Mouse (Mus musculus): ENCODE results near the gene Adgrd1. TPM values are rescaled to one million over a fixed set of nuclear protein-coding genes. Genes with fewer than 3 reads are reported as not detected.

The Adgrd1 gene
- polyA plus RNA-seq, 1 experiment from 2014 or later = 1.7 TPM

- WGBS = 75% methylated on average over 5 of the region's 5 CpGs
- ATAC-seq (ENCODE audit: low FRiP score, low TSS enrichment) = no peak
These were observed 84.9 kb downstream of the Adgrd1 start for GRCm38 (mm10) chr5:129181450-129181849.

GRCm38 (mm10) chr5:129182554-129182953, 86.0 kb downstream of the Adgrd1 start:
- Histone ChIP-seq H3K4me2 (replicated peaks; ENCODE audit: low read depth, low read length) (no peak overlapping the region), H3K27ac (ENCODE audit: low read length) (no peak overlapping the region), H3K36me3 (ENCODE audit: insufficient read depth, low read length) (no peaks in the 10 kb centered on the region), H3K4me1 (ENCODE audit: insufficient read depth, low read length) (peaks cover 24% of the 10 kb centered on the region), H3K9ac (replicated peaks; ENCODE audit: low read length) (no peak overlapping the region), H3K9me3 (ENCODE audit: low read length) (no peaks in the 10 kb centered on the region), H3K4me3 (ENCODE audit: low read length) (no peak overlapping the region), H3K27me3 (ENCODE audit: insufficient read depth, low read length) (peaks cover 13% of the 10 kb centered on the region; the same call in 1 of the 2 replicates)
- ATAC-seq (ENCODE audit: low FRiP score, low TSS enrichment) = no peak
- 49% methylated on average over 8 of the region's 8 CpGs for WGBS

More at GRCm38 (mm10) chr5:129181450-129181849, 84.9 kb downstream of the Adgrd1 start:
- Histone ChIP-seq H3K36me3 (ENCODE audit: insufficient read depth, low read length) (no peaks in the 10 kb centered on the region), H3K4me2 (replicated peaks; ENCODE audit: low read depth, low read length) (no peak overlapping the region), H3K27ac (ENCODE audit: low read length) (no peak overlapping the region), H3K9me3 (ENCODE audit: low read length) (no peaks in the 10 kb centered on the region), H3K27me3 (ENCODE audit: insufficient read depth, low read length) (peaks cover 17% of the 10 kb centered on the region; the same call in 1 of the 2 replicates), H3K4me1 (ENCODE audit: insufficient read depth, low read length) (peaks cover 21% of the 10 kb centered on the region), H3K4me3 (ENCODE audit: low read length) (no peak overlapping the region), H3K9ac (replicated peaks; ENCODE audit: low read length) (no peak overlapping the region)

GRCm38 (mm10) chr5:129186260-129186659, 89.7 kb downstream of the Adgrd1 start:
- Histone ChIP-seq H3K27ac (ENCODE audit: low read length) (peak overlapping the region; percentile 72), H3K4me3 (ENCODE audit: low read length) (no peak overlapping the region), H3K36me3 (ENCODE audit: insufficient read depth, low read length) (no peaks in the 10 kb centered on the region), H3K9ac (replicated peaks; ENCODE audit: low read length) (no peak overlapping the region), H3K9me3 (ENCODE audit: low read length) (no peaks in the 10 kb centered on the region), H3K4me1 (ENCODE audit: insufficient read depth, low read length) (peaks cover 24% of the 10 kb centered on the region), H3K27me3 (ENCODE audit: insufficient read depth, low read length) (peaks cover 10% of the 10 kb centered on the region; the same call in 1 of the 2 replicates), H3K4me2 (replicated peaks; ENCODE audit: low read depth, low read length) (no peak overlapping the region)
- ATAC-seq (ENCODE audit: low FRiP score, low TSS enrichment) = no peak
- 21% methylated on average over 2 of the region's 2 CpGs for WGBS

- Histone ChIP-seq H3K27ac (ENCODE audit: low read length) (peak overlapping the region; percentile 75), H3K4me3 (ENCODE audit: low read length) (no peak overlapping the region), H3K4me2 (replicated peaks; ENCODE audit: low read depth, low read length) (no peak overlapping the region), H3K9me3 (ENCODE audit: low read length) (no peaks in the 10 kb centered on the region), H3K36me3 (ENCODE audit: insufficient read depth, low read length) (no peaks in the 10 kb centered on the region), H3K4me1 (ENCODE audit: insufficient read depth, low read length) (peaks cover 24% of the 10 kb centered on the region), H3K27me3 (ENCODE audit: insufficient read depth, low read length) (0 out of 2 replicates have a peak, but pooled peaks cover 6% of the 10 kb centered on the region), H3K9ac (replicated peaks; ENCODE audit: low read length) (no peak overlapping the region)
- WGBS = 57% methylated on average over 7 of the region's 7 CpGs
- no peak for ATAC-seq (ENCODE audit: low FRiP score, low TSS enrichment)
These were observed 90.4 kb downstream of the Adgrd1 start for GRCm38 (mm10) chr5:129186926-129187325.

GRCm38 (mm10) chr5:129189071-129189470, 92.5 kb downstream of the Adgrd1 start:
- H3K4me3 ChIP-seq (ENCODE audit: low read length) = no peak overlapping the region
- no peak overlapping the region for H3K9ac ChIP-seq (replicated peaks; ENCODE audit: low read length)
- no peaks in the 10 kb centered on the region for H3K9me3 ChIP-seq (ENCODE audit: low read length)
- H3K27ac ChIP-seq (ENCODE audit: low read length) = no peak overlapping the region
- 0 out of 2 replicates have a peak, but pooled peaks cover 6% of the 10 kb centered on the region for H3K27me3 ChIP-seq (ENCODE audit: insufficient read depth, low read length)
- no peak for ATAC-seq (ENCODE audit: low FRiP score, low TSS enrichment)
- H3K4me2 ChIP-seq (replicated peaks; ENCODE audit: low read depth, low read length) = no peak overlapping the region
- no peaks in the 10 kb centered on the region for H3K36me3 ChIP-seq (ENCODE audit: insufficient read depth, low read length)
- 71% methylated on average over 6 of the region's 6 CpGs for WGBS
- H3K4me1 ChIP-seq (ENCODE audit: insufficient read depth, low read length) = peaks cover 9% of the 10 kb centered on the region; the same call in 1 of the 2 replicates

GRCm38 (mm10) chr5:129190077-129190476, 93.5 kb downstream of the Adgrd1 start:
- ATAC-seq (ENCODE audit: low FRiP score, low TSS enrichment) = no peak
- 63% methylated on average over 7 of the region's 7 CpGs for WGBS
- H3K36me3 ChIP-seq (ENCODE audit: insufficient read depth, low read length) = no peaks in the 10 kb centered on the region
- no peak overlapping the region for H3K4me3 ChIP-seq (ENCODE audit: low read length)
- H3K9me3 ChIP-seq (ENCODE audit: low read length) = no peaks in the 10 kb centered on the region
- 0 out of 2 replicates have a peak, but pooled peaks cover under 1% of the 10 kb centered on the region for H3K27me3 ChIP-seq (ENCODE audit: insufficient read depth, low read length)
- no peak overlapping the region for H3K4me2 ChIP-seq (replicated peaks; ENCODE audit: low read depth, low read length)
- no peak overlapping the region for H3K27ac ChIP-seq (ENCODE audit: low read length)
- H3K4me1 ChIP-seq (ENCODE audit: insufficient read depth, low read length) = peaks cover 3% of the 10 kb centered on the region; the same call in 1 of the 2 replicates
- H3K9ac ChIP-seq (replicated peaks; ENCODE audit: low read length) = no peak overlapping the region

GRCm38 (mm10) chr5:129196501-129196900, 100.0 kb downstream of the Adgrd1 start:
- Histone ChIP-seq H3K4me3 (ENCODE audit: low read length) (no peak overlapping the region), H3K9me3 (ENCODE audit: low read length) (no peaks in the 10 kb centered on the region), H3K4me2 (replicated peaks; ENCODE audit: low read depth, low read length) (no peak overlapping the region), H3K27me3 (ENCODE audit: insufficient read depth, low read length) (no peaks in the 10 kb centered on the region), H3K9ac (replicated peaks; ENCODE audit: low read length) (no peak overlapping the region), H3K27ac (ENCODE audit: low read length) (no peak overlapping the region), H3K36me3 (ENCODE audit: insufficient read depth, low read length) (no peaks in the 10 kb centered on the region), H3K4me1 (ENCODE audit: insufficient read depth, low read length) (no peaks in the 10 kb centered on the region)
- ATAC-seq (ENCODE audit: low FRiP score, low TSS enrichment) = no peak
- WGBS = 56% methylated on average over 9 of the region's 9 CpGs

- H3K4me3 ChIP-seq (ENCODE audit: low read length) = no peak overlapping the region
- no peaks in the 10 kb centered on the region for H3K4me1 ChIP-seq (ENCODE audit: insufficient read depth, low read length)
- no peak overlapping the region for H3K27ac ChIP-seq (ENCODE audit: low read length)
- no peak overlapping the region for H3K4me2 ChIP-seq (replicated peaks; ENCODE audit: low read depth, low read length)
- no peaks in the 10 kb centered on the region for H3K36me3 ChIP-seq (ENCODE audit: insufficient read depth, low read length)
- ATAC-seq (ENCODE audit: low FRiP score, low TSS enrichment) = no peak
- no peaks in the 10 kb centered on the region for H3K9me3 ChIP-seq (ENCODE audit: low read length)
- H3K27me3 ChIP-seq (ENCODE audit: insufficient read depth, low read length) = no peaks in the 10 kb centered on the region
- 68% methylated on average over 9 of the region's 9 CpGs for WGBS
- H3K9ac ChIP-seq (replicated peaks; ENCODE audit: low read length) = no peak overlapping the region
These were observed 100.5 kb downstream of the Adgrd1 start for GRCm38 (mm10) chr5:129196971-129197519.

- no peak overlapping the region for H3K9ac ChIP-seq (replicated peaks; ENCODE audit: low read length)
- WGBS = 80% methylated on average over 3 of the region's 3 CpGs
- H3K4me3 ChIP-seq (ENCODE audit: low read length) = no peak overlapping the region
- no peaks in the 10 kb centered on the region for H3K4me1 ChIP-seq (ENCODE audit: insufficient read depth, low read length)
- H3K27ac ChIP-seq (ENCODE audit: low read length) = no peak overlapping the region
- no peaks in the 10 kb centered on the region for H3K9me3 ChIP-seq (ENCODE audit: low read length)
- no peak overlapping the region for H3K4me2 ChIP-seq (replicated peaks; ENCODE audit: low read depth, low read length)
- no peaks in the 10 kb centered on the region for H3K36me3 ChIP-seq (ENCODE audit: insufficient read depth, low read length)
- H3K27me3 ChIP-seq (ENCODE audit: insufficient read depth, low read length) = no peaks in the 10 kb centered on the region
- no peak for ATAC-seq (ENCODE audit: low FRiP score, low TSS enrichment)
These were observed 103.6 kb downstream of the Adgrd1 start for GRCm38 (mm10) chr5:129200132-129200531.

GRCm38 (mm10) chr5:129208279-129208678, 111.7 kb downstream of the Adgrd1 start:
- Histone ChIP-seq H3K4me2 (replicated peaks; ENCODE audit: low read depth, low read length) (no peak overlapping the region), H3K9me3 (ENCODE audit: low read length) (peaks cover 6% of the 10 kb centered on the region), H3K27ac (ENCODE audit: low read length) (no peak overlapping the region), H3K27me3 (ENCODE audit: insufficient read depth, low read length) (no peaks in the 10 kb centered on the region; the same call in 1 of the 2 replicates), H3K4me1 (ENCODE audit: insufficient read depth, low read length) (peaks cover 18% of the 10 kb centered on the region; the same call in 1 of the 2 replicates), H3K9ac (replicated peaks; ENCODE audit: low read length) (no peak overlapping the region), H3K4me3 (ENCODE audit: low read length) (no peak overlapping the region), H3K36me3 (ENCODE audit: insufficient read depth, low read length) (no peaks in the 10 kb centered on the region)
- peak; percentile 55 for ATAC-seq (ENCODE audit: low FRiP score, low TSS enrichment)
